Mouse (Mus musculus) midbrain, embryonic 12.5 days (tissue): ENCODE data around the gene Plekhj1. TPM values are rescaled to one million over a fixed set of nuclear protein-coding genes. Genes with fewer than 3 reads are reported as not detected.

Source experiments
- ATAC-seq: fragments of 200-750 bp; cut with Nextera tagmentation; 2 replicates; pipeline ENCODE4 v1.8.0; 2017; ENCODE audit warnings: low read depth, moderate TSS enrichment, moderate library complexity; ENCODE audit not compliant: low FRiP score
- H3K27ac ChIP-seq: fragments of 300-500 bp; sonication (generic); replicated peaks from 2 replicates; pipeline ENCODE4 v1.5.1; 2016; ENCODE audit warnings: mild to moderate bottlenecking
- H3K27me3 ChIP-seq: fragments of 300-500 bp; sonication (generic); 2 replicates; pipeline ENCODE4 v1.6.1; 2016; ENCODE audit warnings: mild to moderate bottlenecking
- H3K36me3 ChIP-seq: fragments of 300-500 bp; sonication (generic); 2 replicates; pipeline ENCODE4 v1.6.1; 2016
- H3K4me1 ChIP-seq: fragments of 300-500 bp; sonication (generic); 2 replicates; pipeline ENCODE4 v1.6.1; 2016
- H3K4me2 ChIP-seq: fragments of 300-500 bp; sonication (generic); replicated peaks from 2 replicates; pipeline ENCODE4 v1.6.1; 2016; ENCODE audit warnings: mild to moderate bottlenecking, moderate library complexity
- H3K4me3 ChIP-seq: fragments of 300-500 bp; sonication (generic); 2 replicates; pipeline ENCODE4 v1.5.1; 2016; ENCODE audit warnings: mild to moderate bottlenecking
- H3K9ac ChIP-seq: fragments of 300-500 bp; sonication (generic); replicated peaks from 2 replicates; pipeline ENCODE4 v1.6.1; 2016; ENCODE audit warnings: mild to moderate bottlenecking, moderate library complexity
- H3K9me3 ChIP-seq: fragments of 300-500 bp; sonication (generic); 2 replicates; pipeline ENCODE4 v1.6.1; 2016; ENCODE audit warnings: mild to moderate bottlenecking
- WGBS: fragments of 180-500 bp; shearing (Covaris S2); methylation state at CpG from one replicate; pipeline ENCODE4 v1.1.7; 2016; 5-methylcytosine and 5-hydroxymethylcytosine counted together
- microRNA counts: library from miRNA; unstranded; fragments of <30 nt; microRNA quantifications from one replicate; lab custom pipeline; 2017
- microRNA-seq: library from miRNA; unstranded; fragments of <30 nt; microRNA quantifications from one replicate; pipeline ENCODE4, GENCODE M21; 2017
- polyA plus RNA-seq: library from polyadenylated mRNA; unstranded; fragments of >200 nt; fragmentation: Nextera tagmentation; extraction: Ambion mirVana; gene quantifications from 2 replicates; pipeline ENCODE4 v1.2.1, GENCODE M21; 2016

Plekhj1 gene
- polyA plus RNA-seq, 1 experiment from 2014 or later, result 148 TPM

DNA sequence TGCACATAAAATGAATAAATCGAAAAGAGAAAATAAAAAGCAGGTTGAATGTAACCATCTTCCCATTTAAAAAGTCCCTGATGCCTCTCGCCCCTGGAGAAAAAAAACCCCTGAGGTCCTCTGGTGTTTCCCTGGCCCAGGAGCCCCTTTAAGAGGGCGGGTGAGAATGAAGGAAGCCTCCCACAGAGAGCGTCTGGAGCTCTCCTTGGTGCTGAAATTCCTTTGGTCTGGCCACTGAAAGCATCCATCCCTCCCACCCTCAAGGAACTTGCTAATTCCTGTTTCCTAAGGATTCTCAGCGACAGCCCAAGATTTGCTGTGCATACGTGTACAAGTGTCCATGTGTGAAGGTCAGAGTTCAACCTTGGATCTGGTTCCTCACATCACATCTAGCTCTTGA lies 49.8 kb downstream of the Plekhj1 start:
- 17% methylated on average over 6 of the region's 6 CpGs for WGBS

DNA sequence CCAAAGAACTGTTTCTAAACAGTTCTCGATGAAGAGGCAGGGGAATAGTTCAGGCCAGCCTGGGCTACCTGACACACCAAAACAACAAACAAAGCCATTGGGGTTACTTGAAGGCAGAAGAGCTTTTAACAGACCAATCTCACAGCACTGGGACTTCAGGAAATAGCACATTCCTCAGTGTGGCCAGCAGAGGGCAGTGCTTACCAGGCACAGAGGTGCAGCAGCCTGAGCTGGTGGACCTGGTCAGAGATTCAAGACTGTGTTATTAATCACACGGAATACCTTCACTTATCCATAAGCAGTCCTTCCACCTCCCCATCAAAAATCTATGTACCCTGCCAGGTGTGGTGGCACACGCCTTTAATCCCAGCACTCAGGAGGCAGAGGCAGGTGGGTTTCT lies 51.0 kb downstream of the Plekhj1 start:
- no peak overlapping the region for H3K4me2 ChIP-seq
- H3K27me3 ChIP-seq, result 0 out of 2 replicates have a peak, but pooled peaks cover 3% of the 10 kb centered on the region
- peaks cover 10% of the 10 kb centered on the region for H3K4me1 ChIP-seq
- no peak overlapping the region for H3K4me3 ChIP-seq
- 24% methylated on average over 3 of the region's 3 CpGs for WGBS
- H3K9ac ChIP-seq, result no peak overlapping the region
- no peak for ATAC-seq
- no peaks in the 10 kb centered on the region for H3K9me3 ChIP-seq
- H3K36me3 ChIP-seq, result no peaks in the 10 kb centered on the region
- no peak overlapping the region for H3K27ac ChIP-seq

More for the DNA sequence above, 49.8 kb downstream of the Plekhj1 start:
- no peak overlapping the region for H3K4me2 ChIP-seq
- ATAC-seq, result no peak
- no peaks in the 10 kb centered on the region for H3K36me3 ChIP-seq
- H3K4me1 ChIP-seq, result peaks cover 7% of the 10 kb centered on the region; the same call in 1 of the 2 replicates
- no peak overlapping the region for H3K4me3 ChIP-seq
- H3K9ac ChIP-seq, result no peak overlapping the region
- H3K9me3 ChIP-seq, result no peaks in the 10 kb centered on the region
- H3K27ac ChIP-seq, result no peak overlapping the region
- 0 out of 2 replicates have a peak, but pooled peaks cover 3% of the 10 kb centered on the region for H3K27me3 ChIP-seq

MicroRNAs within 50 kb of the gene (microRNA counts, 519-probe panel; counts per million panel counts)
- not detected for microRNA mmu-miR-1982 (lab: Ali Mortazavi, UCI)

Small RNA genes lying within 50 kb of the gene (microRNA-seq; reads per million reads assigned to microRNA genes)
- 3.9 reads per million, percentile 15 among the genes with 10 or more reads in this experiment for gene Mir1982

Other genes starting within 250 kb of the Plekhj1 start
- 36.5 and 37.3 TPM in 2 replicates for gene Rexo1, start 237.1 kb downstream of the Plekhj1 start, polyA plus RNA-seq
- gene Klf16, start 221.3 kb downstream of the Plekhj1 start, polyA plus RNA-seq, result 6.1 and 6.2 TPM in 2 replicates
- gene Abhd17a, start 208.3 kb downstream of the Plekhj1 start, polyA plus RNA-seq, result 104 and 105 TPM in 2 replicates
- 63.1 and 68.4 TPM in 2 replicates for gene Scamp4, start 195.8 kb downstream of the Plekhj1 start, polyA plus RNA-seq
- gene Adat3, start 195.7 kb downstream of the Plekhj1 start, polyA plus RNA-seq, result 7.8 and 8.7 TPM in 2 replicates
- gene Gm49322, start 192.6 kb downstream of the Plekhj1 start, polyA plus RNA-seq, result 6.0 and 7.5 TPM in 2 replicates
- gene Csnk1g2, start 175.8 kb downstream of the Plekhj1 start, polyA plus RNA-seq, result 180 and 194 TPM in 2 replicates
- gene Btbd2, start 141.6 kb downstream of the Plekhj1 start, polyA plus RNA-seq, result 82.7 and 95.3 TPM in 2 replicates
- gene Mknk2, start 120.5 kb downstream of the Plekhj1 start, polyA plus RNA-seq, result 83.6 and 86.5 TPM in 2 replicates
- gene Mob3a, start 96.6 kb downstream of the Plekhj1 start, polyA plus RNA-seq, result 60.4 and 67.0 TPM in 2 replicates
- gene Izumo4, start 96.4 kb downstream of the Plekhj1 start, polyA plus RNA-seq, result 24.9 and 29.9 TPM in 2 replicates
- 94.0 and 99.1 TPM in 2 replicates for gene Ap3d1, start 56.4 kb downstream of the Plekhj1 start, polyA plus RNA-seq
- gene Dot1l, start 43.4 kb downstream of the Plekhj1 start, polyA plus RNA-seq, result 26.9 and 30.8 TPM in 2 replicates
- gene Sf3a2, start 428 bp downstream of the Plekhj1 start, polyA plus RNA-seq, result 68.5 and 70.8 TPM in 2 replicates
- gene Amh, start 6.6 kb upstream of the Plekhj1 start, polyA plus RNA-seq, result 0.10 TPM in 1 of 2 replicates, not detected in the other
- 0.38 and 0.50 TPM in 2 replicates for gene Jsrp1, start 14.9 kb upstream of the Plekhj1 start, polyA plus RNA-seq
- 1,390 and 1,564 TPM in 2 replicates for gene Oaz1, start 28.0 kb upstream of the Plekhj1 start, polyA plus RNA-seq
- gene Lingo3, start 45.4 kb upstream of the Plekhj1 start, polyA plus RNA-seq, result 0.77 and 1.0 TPM in 2 replicates
- 250 and 263 TPM in 2 replicates for gene Lsm7, start 56.6 kb upstream of the Plekhj1 start, polyA plus RNA-seq
- 44.6 and 47.1 TPM in 2 replicates for gene Sppl2b, start 56.6 kb upstream of the Plekhj1 start, polyA plus RNA-seq
- gene Tmprss9, start 73.2 kb upstream of the Plekhj1 start, polyA plus RNA-seq, result 0.08 and 0.14 TPM in 2 replicates
- 305 and 308 TPM in 2 replicates for gene Timm13, start 102.3 kb upstream of the Plekhj1 start, polyA plus RNA-seq
- 61.7 and 62.0 TPM in 2 replicates for gene Lmnb2, start 119.6 kb upstream of the Plekhj1 start, polyA plus RNA-seq
- 8.7 and 11.8 TPM in 2 replicates for gene Gadd45b, start 131.4 kb upstream of the Plekhj1 start, polyA plus RNA-seq
- gene Gng7, start 216.3 kb upstream of the Plekhj1 start, polyA plus RNA-seq, result 8.8 and 9.3 TPM in 2 replicates
- 11.3 and 13.4 TPM in 2 replicates for gene Diras1, start 227.0 kb upstream of the Plekhj1 start, polyA plus RNA-seq
- gene Slc39a3, start 238.8 kb upstream of the Plekhj1 start, polyA plus RNA-seq, result 33.1 and 34.9 TPM in 2 replicates